Mouse (Mus musculus) C2C12 (cell line): ENCODE data around the gene Cyp1a1. TPM values are rescaled to one million over a fixed set of nuclear protein-coding genes. Genes with fewer than 3 reads are reported as not detected.
"Not testable (repeated sequence)": the region's sequence is repeated elsewhere in the genome, so short reads cannot be mapped to it uniquely, and the experiment has no call there.

ENCODE experiments used
- H3K27me3 ChIP-seq: one replicate; pipeline ENCODE4 v1.6.1; 2011; ENCODE audit not compliant: control insufficient read depth, insufficient read depth, insufficient read length
- H3K36me3 ChIP-seq: one replicate; pipeline ENCODE4 v1.6.1; 2011; ENCODE audit not compliant: control insufficient read depth, insufficient read depth
- H3K4me3 ChIP-seq: one replicate; pipeline ENCODE4 v1.5.1; 2011; ENCODE audit warnings: mild to moderate bottlenecking, control low read depth; ENCODE audit not compliant: poor library complexity, insufficient read depth, severe bottlenecking
- H3K79me2 ChIP-seq: one replicate; pipeline ENCODE4 v1.6.1; 2011; ENCODE audit not compliant: control insufficient read depth, insufficient read depth
- H3K79me3 ChIP-seq: one replicate; pipeline ENCODE4 v1.6.1; 2011; ENCODE audit warnings: low read depth, control low read depth
- H3ac ChIP-seq: one replicate; pipeline ENCODE3; 2011; ENCODE audit warnings: low read depth; ENCODE audit not compliant: control insufficient read depth, insufficient read length
- CEBPB ChIP-seq: IDR thresholded peaks from one replicate; pipeline ENCODE4 v1.6.1; 2011; ENCODE audit warnings: low read depth, mild to moderate bottlenecking, control low read depth, moderate library complexity
- CTCF ChIP-seq: IDR thresholded peaks from one replicate; pipeline ENCODE4 v1.5.1; 2011; ENCODE audit not compliant: control insufficient read depth, insufficient read depth, insufficient read length
- FOSL1 ChIP-seq: IDR thresholded peaks from one replicate; pipeline ENCODE4 v1.8.0; 2011; ENCODE audit warnings: mild to moderate bottlenecking, low read length; ENCODE audit not compliant: poor library complexity, insufficient read depth, severe bottlenecking
- MAX ChIP-seq: IDR thresholded peaks from one replicate; pipeline ENCODE4 v1.6.1; 2011; ENCODE audit warnings: mild to moderate bottlenecking, control low read depth
- MYOD1 ChIP-seq: IDR thresholded peaks from one replicate; pipeline ENCODE4 v1.6.1; 2011; ENCODE audit warnings: low read depth; ENCODE audit not compliant: control insufficient read depth, insufficient read length
- MYOG ChIP-seq: IDR thresholded peaks from one replicate; pipeline ENCODE4 v1.6.1; 2011; ENCODE audit not compliant: control insufficient read depth, insufficient read length; ENCODE audit errors: extremely low read depth
- USF1 ChIP-seq: IDR thresholded peaks from one replicate; pipeline ENCODE4 v1.6.1; 2011; ENCODE audit warnings: low read depth, mild to moderate bottlenecking, control low read depth, moderate library complexity
- polyA plus RNA-seq: library from polyadenylated mRNA; unstranded; fragments of >200 nt; fragmentation: generic; extraction: Trizol; gene quantifications from one replicate; pipeline ENCODE4 v1.2.1, GENCODE M21; 2012; ENCODE audit warnings: missing spikeins

Cyp1a1 gene
- polyA plus RNA-seq, 1 experiment, result 0.14 TPM

DNA sequence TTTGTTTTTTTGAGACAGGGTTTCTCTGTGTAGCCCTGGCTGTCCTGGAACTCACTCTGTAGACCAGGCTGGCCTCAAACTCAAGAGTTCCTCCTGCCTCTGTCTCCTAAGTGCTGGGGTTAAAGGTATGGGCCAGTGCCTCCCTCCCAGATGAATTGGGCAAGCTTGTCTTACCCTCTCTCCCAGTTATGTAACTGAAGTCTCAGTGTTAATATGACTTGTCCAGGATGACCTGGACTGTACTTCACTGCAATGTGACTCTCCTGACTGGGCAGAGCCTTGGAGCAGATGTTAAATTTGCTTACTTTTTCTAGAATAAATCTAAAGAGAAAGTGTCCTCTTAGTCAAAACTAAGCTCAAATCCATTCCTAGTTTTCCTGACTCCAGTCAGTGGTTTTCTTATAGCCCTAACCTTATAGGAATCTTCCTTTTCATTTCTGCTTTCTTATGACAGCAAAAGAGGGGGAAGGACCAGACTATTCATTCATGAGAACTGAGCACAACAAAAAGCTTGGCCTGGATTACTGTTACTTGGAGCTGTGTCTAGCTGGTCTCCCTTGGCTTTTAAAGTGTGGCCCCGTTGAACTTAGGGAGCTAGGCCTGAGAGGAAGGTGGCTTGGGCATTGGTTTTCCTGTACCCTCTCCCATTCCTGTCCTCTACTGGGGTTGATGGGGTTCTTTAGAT lies 10.9 kb downstream of the Cyp1a1 start:
- no peak for TF ChIP-seq USF1
- no peak for TF ChIP-seq FOSL1
- Histone ChIP-seq H3K27me3 (peaks cover 19% of the 10 kb centered on the region), H3K36me3 (no peaks in the 10 kb centered on the region), H3ac (no peak overlapping the region), H3K4me3 (no peak overlapping the region), H3K79me3 (no peaks in the 10 kb centered on the region), H3K79me2 (no peaks in the 10 kb centered on the region)

DNA sequence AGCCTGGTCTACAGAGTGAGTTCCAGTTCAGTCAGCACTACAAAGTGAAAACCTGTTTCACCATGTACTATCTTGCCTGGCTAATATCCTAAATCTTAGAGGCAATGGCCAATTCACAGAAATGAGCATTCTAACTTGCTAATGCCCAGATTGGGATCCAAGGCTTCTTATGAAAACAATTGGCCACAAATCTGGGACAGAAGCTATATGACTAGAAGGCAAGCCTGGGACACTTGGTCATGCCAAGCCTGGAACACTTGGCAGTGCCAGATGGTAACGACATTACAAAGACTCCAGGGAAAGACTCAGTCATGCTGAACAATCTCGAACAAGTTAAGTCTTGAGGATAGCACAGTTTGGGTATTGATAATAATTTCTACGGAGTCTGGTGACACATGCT lies 18.8 kb downstream of the Cyp1a1 start:
- no peak for TF ChIP-seq MYOD1
- TF ChIP-seq USF1, result no peak
- no peak for TF ChIP-seq CTCF
- no peak for TF ChIP-seq FOSL1
- no peak for TF ChIP-seq CEBPB
- no peak for TF ChIP-seq MAX
- Histone ChIP-seq H3K4me3 (no peak overlapping the region), H3ac (no peak overlapping the region), H3K36me3 (no peaks in the 10 kb centered on the region), H3K79me3 (peaks cover 19% of the 10 kb centered on the region), H3K27me3 (no peaks in the 10 kb centered on the region), H3K79me2 (peaks cover 32% of the 10 kb centered on the region)

DNA sequence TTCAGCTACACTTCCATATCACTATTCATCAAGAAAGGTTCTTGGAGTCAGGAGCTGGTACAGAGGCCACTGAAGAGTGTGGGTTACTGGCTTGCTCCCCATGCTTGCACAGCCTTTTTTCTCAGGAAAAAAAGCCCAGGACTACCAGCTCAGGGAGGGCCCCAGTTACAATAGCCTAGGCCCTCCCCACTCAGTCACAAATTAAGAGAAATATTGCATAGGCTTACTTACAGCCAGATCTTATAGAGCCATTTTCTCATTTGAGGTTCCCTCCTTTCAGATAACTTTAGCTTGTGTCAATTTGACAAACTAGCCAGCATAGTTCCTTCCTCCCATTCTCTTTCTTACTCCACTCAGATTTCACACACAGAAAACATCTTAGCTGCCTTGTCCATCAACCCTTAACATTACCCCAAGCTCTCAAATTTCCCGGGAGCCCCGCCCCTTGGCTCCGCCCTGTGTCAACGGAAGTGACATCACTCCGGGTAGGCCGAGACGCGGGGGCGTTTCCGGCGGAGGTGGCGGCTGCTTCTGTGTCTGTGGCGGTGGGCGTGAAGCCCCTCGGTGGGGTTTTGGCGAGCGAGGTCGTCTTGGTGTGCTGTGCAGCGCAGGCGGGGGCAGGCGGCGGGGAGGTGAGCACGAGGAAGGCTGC lies 20.5 kb downstream of the Cyp1a1 start, which contains the start of gene Edc3:
Gene Edc3 (plus strand): TSS at position 473 of the 652 bp plus-strand sequence.
- Histone ChIP-seq H3K27me3 (no peaks in the 10 kb centered on the region), H3ac (peak within 1 kb of the TSS; percentile 85), H3K79me3 (peaks cover 29% of the 10 kb centered on the region), H3K79me2 (peaks cover 49% of the 10 kb centered on the region), H3K36me3 (peaks cover 8% of the 10 kb centered on the region), H3K4me3 (peak within 1 kb of the TSS; percentile 82)
- TF ChIP-seq USF1 (no peak), FOSL1 (no peak), CTCF (no peak)

DNA sequence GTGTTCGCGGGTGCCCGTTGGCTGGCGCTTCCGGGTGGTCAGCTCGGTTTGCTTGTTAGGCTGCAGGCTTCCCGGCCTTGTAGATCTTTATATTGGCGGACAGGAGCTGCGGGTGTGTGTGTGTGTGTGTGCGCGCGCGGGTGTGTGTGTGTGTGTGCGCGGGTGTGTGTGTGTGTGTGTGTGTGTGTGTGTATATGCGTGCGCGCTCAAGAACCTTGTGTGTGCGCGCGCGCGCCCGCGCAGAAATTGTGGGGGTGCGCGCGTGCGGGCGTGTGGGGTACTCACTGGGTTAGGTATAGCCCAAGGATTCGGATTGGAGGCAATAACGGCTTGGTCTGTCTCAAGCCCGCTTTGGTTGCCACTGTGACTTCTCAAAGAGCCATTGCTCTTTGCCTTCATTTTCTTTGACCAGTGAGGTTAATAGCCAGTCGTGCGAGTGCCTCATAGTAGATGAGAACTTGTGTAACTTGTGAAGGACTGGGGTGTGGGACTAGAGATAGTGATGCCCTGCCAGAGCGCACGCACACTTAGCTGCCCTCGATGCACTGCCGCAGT lies 21.1 kb downstream of the Cyp1a1 start:
- peaks cover 29% of the 10 kb centered on the region for H3K79me3 ChIP-seq
- H3K36me3 ChIP-seq, result peaks cover 10% of the 10 kb centered on the region

DNA sequence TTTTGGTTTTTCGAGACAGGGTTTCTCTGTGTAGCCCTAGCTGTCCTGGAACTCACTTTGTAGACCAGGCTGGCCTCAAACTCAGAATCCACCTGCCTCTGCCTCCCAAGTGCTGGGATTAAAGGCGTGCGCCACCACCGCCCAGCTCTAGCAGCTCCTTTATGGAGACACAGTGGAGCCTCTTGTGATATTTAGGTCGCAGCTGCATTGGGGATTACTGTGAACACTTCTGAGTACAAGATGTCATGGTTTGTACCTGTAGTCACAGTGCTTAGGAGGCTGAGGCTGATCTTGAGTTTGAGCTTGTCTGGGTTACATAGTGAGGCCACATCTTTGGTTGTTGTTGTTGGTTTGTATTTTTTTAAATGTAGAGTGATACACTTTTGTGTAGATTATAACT lies 22.5 kb downstream of the Cyp1a1 start:
- Histone ChIP-seq H3K79me2 (peaks cover 49% of the 10 kb centered on the region), H3K79me3 (peaks cover 29% of the 10 kb centered on the region), H3K36me3 (peaks cover 21% of the 10 kb centered on the region)
- not testable (repeated sequence) for H3ac ChIP-seq, H3K27me3 ChIP-seq, H3K4me3 ChIP-seq

More for the DNA sequence above, 21.1 kb downstream of the Cyp1a1 start:
- peaks cover 49% of the 10 kb centered on the region for H3K79me2 ChIP-seq
- H3K27me3 ChIP-seq, result no peaks in the 10 kb centered on the region
- H3ac ChIP-seq, result peak overlapping the region; percentile 85
- H3K4me3 ChIP-seq, result peak overlapping the region; percentile 82
- TF ChIP-seq USF1 (no peak), MAX (no peak), FOSL1 (no peak), CTCF (no peak), CEBPB (no peak)

DNA sequence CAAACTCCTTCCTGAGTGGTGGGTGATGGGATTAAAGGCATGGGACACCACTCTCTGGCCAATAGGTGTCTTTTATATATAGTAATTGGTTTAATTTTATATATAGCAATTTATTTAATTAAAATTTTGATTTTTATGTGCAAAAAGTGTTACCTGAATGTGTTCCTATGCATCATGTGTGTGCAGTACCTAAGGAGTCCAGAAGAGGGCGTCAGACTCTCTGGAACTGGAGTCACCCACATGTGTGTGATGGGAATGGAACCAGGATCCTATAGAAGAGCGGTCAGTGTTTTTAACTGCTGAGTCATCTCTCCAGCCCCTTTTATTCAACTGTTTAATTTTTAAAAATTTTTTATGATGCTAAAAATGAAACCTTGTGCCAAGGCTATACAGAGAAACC lies 24.5 kb downstream of the Cyp1a1 start:
- TF ChIP-seq CEBPB (no peak), FOSL1 (no peak), MAX (no peak), MYOG (no peak)

More for the DNA sequence above, 24.5 kb downstream of the Cyp1a1 start:
- Histone ChIP-seq H3K36me3 (peaks cover 31% of the 10 kb centered on the region), H3K79me3 (peaks cover 29% of the 10 kb centered on the region), H3ac (no peak overlapping the region), H3K79me2 (peaks cover 49% of the 10 kb centered on the region), H3K4me3 (no peak overlapping the region), H3K27me3 (no peaks in the 10 kb centered on the region)
